Mouse (Mus musculus): Measurements from ENCODE around the gene Slc44a4. TPM values are rescaled to one million over a fixed set of nuclear protein-coding genes. Genes with fewer than 3 reads are reported as not detected.

Slc44a4 gene
- polyA plus RNA-seq, 1 experiment from 2014 or later, result not detected

DNA sequence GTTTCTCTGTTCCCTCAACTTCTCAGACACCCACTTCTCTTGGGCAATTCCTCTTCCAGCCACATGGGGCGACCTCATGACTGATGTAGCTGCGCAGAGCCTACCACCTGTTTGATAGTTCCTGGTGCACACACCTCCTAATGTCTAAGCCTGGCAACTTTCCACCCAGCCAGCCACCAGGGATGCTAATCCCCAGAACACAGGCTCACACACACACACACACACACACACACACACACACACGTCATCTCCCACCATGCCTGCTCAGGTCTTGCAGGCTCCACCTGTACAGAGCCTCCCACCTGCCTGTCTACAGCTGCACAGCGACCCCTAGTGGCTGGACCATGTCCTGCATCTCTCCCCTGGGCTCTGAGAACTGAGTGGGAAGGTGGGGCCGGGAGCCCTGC is 2.3 kb upstream of the Slc44a4 start:
- ATAC-seq (ENCODE audit: low FRiP score) (peak; percentile 47), DNase-seq (ENCODE audit: low spot score, missing footprints) (peak; percentile 97)
- H3K9ac ChIP-seq (ENCODE audit: low read length), result no peak overlapping the region
- no peak overlapping the region for H3K4me3 ChIP-seq (ENCODE audit: low read depth, low read length)
- H3K4me2 ChIP-seq, result no peak overlapping the region
- WGBS, result 46% methylated on average over 5 of the region's 5 CpGs
- peaks cover 40% of the 10 kb centered on the region for H3K36me3 ChIP-seq (ENCODE audit: control insufficient read depth, insufficient read depth, low read length)
- H3K9me3 ChIP-seq (ENCODE audit: control insufficient read depth, low read length), result no peaks in the 10 kb centered on the region
- no peak overlapping the region for H3K27ac ChIP-seq (ENCODE audit: low read depth, low read length)
- no peaks in the 10 kb centered on the region for H3K27me3 ChIP-seq (ENCODE audit: control insufficient read depth, insufficient read depth, low read length)
- no peaks in the 10 kb centered on the region; the same call in 1 of the 2 replicates for H3K4me1 ChIP-seq (ENCODE audit: control insufficient read depth, insufficient read depth, low read length)

DNA sequence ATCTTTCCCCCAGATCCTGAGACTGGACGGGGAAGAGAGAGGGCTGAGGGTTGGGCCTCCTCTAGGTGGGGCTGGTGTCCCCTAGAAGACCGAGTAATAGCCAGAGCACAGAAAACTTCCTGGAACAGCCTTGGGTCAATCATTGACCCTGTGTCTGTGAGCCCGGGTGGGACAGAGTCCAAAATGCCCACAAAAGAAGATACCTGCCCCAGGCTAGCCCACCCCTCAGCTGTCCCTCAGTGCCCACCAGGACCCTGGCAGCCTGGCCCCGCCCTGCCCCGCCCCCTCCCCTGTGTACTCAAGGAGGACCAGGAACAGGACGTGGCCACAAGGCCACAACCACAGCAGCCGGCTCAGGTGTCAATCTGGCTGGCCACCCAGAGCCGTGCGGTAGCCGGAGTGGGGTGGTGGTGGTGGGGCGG is 1.2 kb downstream of the Slc44a4 start:
- no peaks in the 10 kb centered on the region for H3K9me3 ChIP-seq (ENCODE audit: control insufficient read depth, low read length)
- no peak overlapping the region for H3K4me2 ChIP-seq
- H3K27me3 ChIP-seq (ENCODE audit: control insufficient read depth, insufficient read depth, low read length), result no peaks in the 10 kb centered on the region
- H3K4me3 ChIP-seq (ENCODE audit: low read depth, low read length), result no peak overlapping the region
- 0 out of 2 replicates have a peak, but pooled peaks have one; percentile 53 for ATAC-seq (ENCODE audit: low FRiP score)
- H3K9ac ChIP-seq (ENCODE audit: low read length), result no peak overlapping the region
- no peak for DNase-seq (ENCODE audit: low spot score, missing footprints)
- H3K27ac ChIP-seq (ENCODE audit: low read depth, low read length), result no peak overlapping the region
- 26% methylated on average over 11 of the region's 11 CpGs for WGBS
- no peaks in the 10 kb centered on the region; the same call in 1 of the 2 replicates for H3K4me1 ChIP-seq (ENCODE audit: control insufficient read depth, insufficient read depth, low read length)
- peaks cover 18% of the 10 kb centered on the region for H3K36me3 ChIP-seq (ENCODE audit: control insufficient read depth, insufficient read depth, low read length)

DNA sequence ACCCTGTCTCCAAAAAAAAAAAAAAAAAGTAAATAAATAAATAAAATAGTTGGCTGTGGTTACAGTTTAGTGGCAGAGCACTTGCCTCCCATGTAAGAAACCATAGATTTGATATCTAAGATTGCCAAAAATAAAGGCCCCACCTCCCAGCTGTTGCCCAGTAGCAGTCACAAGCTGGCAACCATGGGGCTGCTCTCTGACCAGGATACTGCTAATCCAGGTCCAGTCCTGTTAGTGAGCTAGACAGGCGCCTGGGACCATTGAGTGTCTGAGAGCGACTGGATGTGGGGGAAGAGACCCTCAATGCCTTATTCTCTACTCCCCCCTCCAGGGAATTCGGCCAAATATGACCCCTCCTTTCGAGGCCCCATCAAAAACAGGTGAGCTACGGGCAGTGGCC is 2.0 kb downstream of the Slc44a4 start:
- no peak overlapping the region for H3K4me3 ChIP-seq (ENCODE audit: low read depth, low read length)
- DNase-seq (ENCODE audit: low spot score, missing footprints) (peak; percentile 17), ATAC-seq (ENCODE audit: low FRiP score) (no peak)
- H3K36me3 ChIP-seq (ENCODE audit: control insufficient read depth, insufficient read depth, low read length), result peaks cover 11% of the 10 kb centered on the region
- no peak overlapping the region for H3K4me2 ChIP-seq
- 81% methylated on average over 5 of the region's 5 CpGs for WGBS
- H3K9me3 ChIP-seq (ENCODE audit: control insufficient read depth, low read length), result no peaks in the 10 kb centered on the region
- no peak overlapping the region for H3K27ac ChIP-seq (ENCODE audit: low read depth, low read length)
- H3K9ac ChIP-seq (ENCODE audit: low read length), result no peak overlapping the region
- H3K4me1 ChIP-seq (ENCODE audit: control insufficient read depth, insufficient read depth, low read length), result no peaks in the 10 kb centered on the region; the same call in 1 of the 2 replicates
- no peaks in the 10 kb centered on the region for H3K27me3 ChIP-seq (ENCODE audit: control insufficient read depth, insufficient read depth, low read length)

DNA sequence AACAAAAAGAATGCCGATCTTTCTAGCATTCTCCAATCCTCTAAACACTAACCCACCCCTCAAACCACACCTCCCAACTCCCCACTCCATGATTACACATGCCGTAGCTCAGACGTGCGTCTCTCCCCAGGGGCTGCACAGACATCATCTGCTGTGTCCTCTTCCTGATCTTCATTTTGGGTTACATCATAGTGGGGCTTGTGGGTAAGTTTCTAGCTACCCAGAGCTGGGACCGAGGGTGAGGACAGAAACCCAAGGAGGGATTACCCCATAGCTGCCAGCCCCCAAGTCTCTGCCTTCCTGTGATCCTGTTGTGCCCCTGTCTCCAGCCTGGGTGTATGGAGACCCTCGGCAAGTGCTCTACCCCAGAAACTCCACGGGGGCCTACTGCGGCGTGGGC is 2.9 kb downstream of the Slc44a4 start:
- Histone ChIP-seq H3K4me2 (no peak overlapping the region), H3K27ac (ENCODE audit: low read depth, low read length) (no peak overlapping the region), H3K4me1 (ENCODE audit: control insufficient read depth, insufficient read depth, low read length) (no peaks in the 10 kb centered on the region; the same call in 1 of the 2 replicates), H3K4me3 (ENCODE audit: low read depth, low read length) (no peak overlapping the region), H3K9ac (ENCODE audit: low read length) (no peak overlapping the region), H3K36me3 (ENCODE audit: control insufficient read depth, insufficient read depth, low read length) (peaks cover 11% of the 10 kb centered on the region), H3K27me3 (ENCODE audit: control insufficient read depth, insufficient read depth, low read length) (no peaks in the 10 kb centered on the region), H3K9me3 (ENCODE audit: control insufficient read depth, low read length) (no peaks in the 10 kb centered on the region)
- ATAC-seq (ENCODE audit: low FRiP score), result no peak
- 81% methylated on average over 9 of the region's 9 CpGs for WGBS
- peak; percentile 23 for DNase-seq (ENCODE audit: low spot score, missing footprints)

DNA sequence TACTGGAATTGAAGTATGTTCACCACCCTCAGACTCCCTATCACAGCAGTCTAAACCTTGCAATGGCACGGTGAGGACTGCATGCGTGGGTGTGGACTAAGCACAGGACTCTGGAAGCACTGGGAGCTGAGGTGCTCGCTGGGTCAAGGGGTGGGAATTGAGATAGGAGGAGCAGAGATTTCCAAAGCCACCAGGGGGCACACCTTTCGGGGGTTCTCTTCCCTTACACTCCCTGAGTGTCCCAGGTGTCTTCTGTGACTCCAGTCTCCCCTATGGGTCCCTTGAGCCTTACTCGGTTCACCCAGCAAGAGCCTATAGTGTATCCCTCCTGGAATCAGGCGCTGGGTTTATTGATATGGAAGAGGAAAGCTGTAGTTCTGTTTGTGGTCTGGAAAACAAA is 8.7 kb downstream of the Slc44a4 start:
- no peaks in the 10 kb centered on the region for H3K4me1 ChIP-seq (ENCODE audit: control insufficient read depth, insufficient read depth, low read length)
- no peak for ATAC-seq (ENCODE audit: low FRiP score)
- WGBS, result 55% methylated on average over 6 of the region's 6 CpGs
- no peak overlapping the region for H3K9ac ChIP-seq (ENCODE audit: low read length)
- no peaks in the 10 kb centered on the region for H3K27me3 ChIP-seq (ENCODE audit: control insufficient read depth, insufficient read depth, low read length)
- peak; percentile 65 for DNase-seq (ENCODE audit: low spot score, missing footprints)
- H3K27ac ChIP-seq (ENCODE audit: low read depth, low read length), result no peak overlapping the region
- no peak overlapping the region for H3K4me2 ChIP-seq
- H3K9me3 ChIP-seq (ENCODE audit: control insufficient read depth, low read length), result no peaks in the 10 kb centered on the region
- H3K36me3 ChIP-seq (ENCODE audit: control insufficient read depth, insufficient read depth, low read length), result no peaks in the 10 kb centered on the region
- H3K4me3 ChIP-seq (ENCODE audit: low read depth, low read length), result no peak overlapping the region

DNA sequence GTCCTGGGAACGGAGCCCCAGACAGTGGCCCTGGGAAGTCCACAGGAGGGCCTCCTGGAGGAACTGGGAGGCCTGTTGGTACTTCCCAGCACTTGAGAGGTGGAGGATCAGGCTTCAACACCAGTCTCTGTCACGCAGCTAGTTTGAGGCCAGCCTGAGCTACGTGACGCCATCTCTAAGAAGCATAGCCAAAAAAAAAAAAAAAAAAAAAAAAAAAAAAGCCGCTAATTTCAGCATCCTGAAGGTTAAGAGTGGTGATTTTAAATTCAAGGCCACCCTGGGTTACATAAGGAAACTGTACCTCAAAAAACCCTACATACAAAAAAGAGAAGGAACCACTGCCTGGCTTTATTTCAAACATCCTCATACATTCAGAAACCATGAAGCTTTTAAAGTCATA is 10.0 kb downstream of the Slc44a4 start:
- no peaks in the 10 kb centered on the region for H3K9me3 ChIP-seq (ENCODE audit: control insufficient read depth, low read length)
- H3K27me3 ChIP-seq (ENCODE audit: control insufficient read depth, insufficient read depth, low read length), result no peaks in the 10 kb centered on the region
- no peak overlapping the region for H3K4me2 ChIP-seq
- DNase-seq (ENCODE audit: low spot score, missing footprints) (peak; percentile 45), ATAC-seq (ENCODE audit: low FRiP score) (no peak)
- 76% methylated on average over 5 of the region's 5 CpGs for WGBS
- no peak overlapping the region for H3K9ac ChIP-seq (ENCODE audit: low read length)
- no peak overlapping the region for H3K4me3 ChIP-seq (ENCODE audit: low read depth, low read length)
- no peaks in the 10 kb centered on the region for H3K36me3 ChIP-seq (ENCODE audit: control insufficient read depth, insufficient read depth, low read length)
- no peaks in the 10 kb centered on the region for H3K4me1 ChIP-seq (ENCODE audit: control insufficient read depth, insufficient read depth, low read length)
- no peak overlapping the region for H3K27ac ChIP-seq (ENCODE audit: low read depth, low read length)

DNA sequence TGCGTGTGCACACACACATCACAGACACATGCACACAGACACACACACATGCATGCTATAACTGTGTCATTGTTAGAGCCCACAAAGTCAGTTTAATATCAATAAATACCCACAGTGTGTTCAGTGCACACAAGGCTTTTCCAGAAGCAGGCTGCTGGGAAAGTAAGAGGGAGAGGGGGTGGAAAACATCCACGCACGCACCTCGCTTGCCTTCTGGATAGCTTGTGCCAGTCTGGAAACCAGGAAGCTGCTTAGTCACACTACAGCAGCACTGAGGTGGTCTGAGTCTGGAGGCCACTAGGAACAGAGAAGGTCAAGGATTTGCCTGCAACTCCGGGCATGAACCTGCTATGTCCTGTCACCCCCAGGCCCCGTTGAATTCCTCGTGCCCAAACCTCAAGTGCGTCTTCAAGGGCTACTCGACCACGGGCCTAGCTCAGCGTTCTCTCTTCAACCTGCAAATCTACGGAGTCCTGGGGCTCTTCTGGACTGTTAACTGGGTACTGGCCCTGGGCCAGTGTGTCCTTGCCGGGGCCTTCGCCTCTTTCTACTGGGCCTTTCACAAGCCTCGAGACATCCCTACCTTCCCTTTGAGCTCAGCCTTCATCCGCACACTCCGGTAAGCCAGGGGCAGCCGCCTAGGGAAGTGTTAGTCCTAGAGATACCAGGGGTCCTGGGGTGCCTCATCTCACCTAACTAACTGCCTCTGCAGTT is 13.2 kb downstream of the Slc44a4 start:
- WGBS, result 87% methylated on average over 18 of the region's 18 CpGs
- ATAC-seq (ENCODE audit: low FRiP score) (no peak), DNase-seq (ENCODE audit: low spot score, missing footprints) (peak; percentile 17)
- no peaks in the 10 kb centered on the region for H3K27me3 ChIP-seq (ENCODE audit: control insufficient read depth, insufficient read depth, low read length)
- no peak overlapping the region for H3K4me3 ChIP-seq (ENCODE audit: low read depth, low read length)
- H3K4me1 ChIP-seq (ENCODE audit: control insufficient read depth, insufficient read depth, low read length), result peaks cover 4% of the 10 kb centered on the region
- no peaks in the 10 kb centered on the region for H3K36me3 ChIP-seq (ENCODE audit: control insufficient read depth, insufficient read depth, low read length)
- H3K4me2 ChIP-seq, result no peak overlapping the region
- no peak overlapping the region for H3K9ac ChIP-seq (ENCODE audit: low read length)
- H3K9me3 ChIP-seq (ENCODE audit: control insufficient read depth, low read length), result no peaks in the 10 kb centered on the region
- no peak overlapping the region for H3K27ac ChIP-seq (ENCODE audit: low read depth, low read length)

DNA sequence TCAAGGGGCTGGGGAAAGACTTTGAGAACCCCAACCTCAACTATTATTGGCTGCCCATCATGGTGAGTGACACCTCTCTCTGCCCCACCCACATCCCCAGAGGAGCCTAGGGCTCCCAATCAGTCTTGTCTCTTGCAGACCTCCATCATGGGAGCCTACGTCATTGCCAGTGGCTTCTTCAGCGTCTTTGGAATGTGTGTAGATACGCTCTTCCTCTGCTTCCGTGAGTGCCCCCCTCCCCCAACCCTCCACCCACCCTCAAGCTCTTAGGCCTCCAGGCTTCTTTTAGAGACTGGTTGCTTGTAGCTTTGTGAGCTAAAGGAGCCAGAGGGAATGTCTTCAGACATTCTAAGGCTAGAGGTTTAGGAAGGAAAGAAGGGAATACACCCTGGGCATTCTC is 14.6 kb downstream of the Slc44a4 start:
- 75% methylated on average over 4 of the region's 4 CpGs for WGBS
- Histone ChIP-seq H3K27ac (ENCODE audit: low read depth, low read length) (no peak overlapping the region), H3K36me3 (ENCODE audit: control insufficient read depth, insufficient read depth, low read length) (no peaks in the 10 kb centered on the region), H3K9ac (ENCODE audit: low read length) (no peak overlapping the region), H3K4me3 (ENCODE audit: low read depth, low read length) (no peak overlapping the region), H3K4me2 (no peak overlapping the region), H3K4me1 (ENCODE audit: control insufficient read depth, insufficient read depth, low read length) (peaks cover 4% of the 10 kb centered on the region), H3K9me3 (ENCODE audit: control insufficient read depth, low read length) (no peaks in the 10 kb centered on the region), H3K27me3 (ENCODE audit: control insufficient read depth, insufficient read depth, low read length) (no peaks in the 10 kb centered on the region)
- DNase-seq (ENCODE audit: low spot score, missing footprints) (peak; percentile 77), ATAC-seq (ENCODE audit: low FRiP score) (no peak)

DNA sequence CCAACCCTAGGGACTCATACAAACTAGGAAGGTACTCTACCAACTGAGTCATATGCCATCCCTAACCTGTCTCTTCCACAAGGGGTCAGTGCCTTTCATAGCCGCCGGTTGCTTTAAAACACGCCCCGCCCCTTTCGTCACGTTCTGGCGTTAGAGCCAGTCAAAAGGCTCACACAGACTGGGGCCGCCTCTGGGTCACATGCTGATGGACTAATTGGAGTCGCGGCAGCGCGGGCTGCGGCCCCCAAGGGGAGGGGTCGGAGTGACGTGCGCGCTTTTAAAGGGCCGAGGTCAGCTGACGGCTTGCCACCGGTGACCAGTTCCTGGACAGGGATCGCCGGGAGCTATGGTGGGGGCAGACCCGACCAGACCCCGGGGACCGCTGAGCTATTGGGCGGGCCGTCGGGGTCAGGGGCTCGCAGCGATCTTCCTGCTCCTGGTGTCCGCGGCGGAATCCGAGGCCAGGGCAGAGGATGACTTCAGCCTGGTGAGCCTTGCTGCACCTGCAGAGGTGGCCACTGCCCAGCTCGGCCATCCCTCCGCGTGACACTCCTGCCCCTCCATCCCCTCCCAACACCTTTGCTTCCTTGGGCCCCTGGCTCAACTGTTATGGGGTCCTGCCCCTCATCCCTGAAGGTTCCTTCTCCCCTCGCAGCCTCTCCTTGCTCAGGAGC is 16.9 kb downstream of the Slc44a4 start, which contains the start of gene Neu1:
Neu1 (plus strand) TSS at position 193 of the 674 bp plus-strand sequence.
- H3K9me3 ChIP-seq (ENCODE audit: control insufficient read depth, low read length), result no peaks in the 10 kb centered on the region
- no peak within 1 kb of the TSS; the same call in 1 of the 2 replicates for H3K27ac ChIP-seq (ENCODE audit: low read depth, low read length)
- ATAC-seq (ENCODE audit: low FRiP score), result peak; percentile 98
- no peaks in the 10 kb centered on the region for H3K36me3 ChIP-seq (ENCODE audit: control insufficient read depth, insufficient read depth, low read length)
- no peaks in the 10 kb centered on the region for H3K27me3 ChIP-seq (ENCODE audit: control insufficient read depth, insufficient read depth, low read length)
- H3K4me3 ChIP-seq (ENCODE audit: low read depth, low read length), result peak within 1 kb of the TSS; percentile 65
- H3K9ac ChIP-seq (ENCODE audit: low read length), result peak within 1 kb of the TSS; percentile 78
- under 1% methylated on average over 38 of the region's 38 CpGs for WGBS
- peak within 1 kb of the TSS; percentile 98 for H3K4me2 ChIP-seq
- peak; percentile 99 for DNase-seq (ENCODE audit: low spot score, missing footprints)
- H3K4me1 ChIP-seq (ENCODE audit: control insufficient read depth, insufficient read depth, low read length), result peaks cover 4% of the 10 kb centered on the region

Data from midbrain, embryonic 11.5 days (tissue).